Mouse (Mus musculus) bone marrow, adult 2 months (tissue): ENCODE data around the gene P2rx1. TPM values are rescaled to one million over a fixed set of nuclear protein-coding genes. Genes with fewer than 3 reads are reported as not detected.

Experiments
- H3K27ac ChIP-seq: fragments of 200-500 bp; 2 replicates; pipeline ENCODE4 v1.5.1; 2012; ENCODE audit warnings: low read depth, mild to moderate bottlenecking, control low read depth, inconsistent platforms, low read length; ENCODE audit not compliant: control insufficient read depth, poor library complexity, insufficient read depth
- H3K4me1 ChIP-seq: fragments of 200-500 bp; 2 replicates; pipeline ENCODE4 v1.6.1; 2011; ENCODE audit warnings: low read length; ENCODE audit not compliant: control insufficient read depth, insufficient read depth
- H3K4me3 ChIP-seq: fragments of 200-500 bp; replicated peaks from 2 replicates; pipeline ENCODE3; 2011; ENCODE audit warnings: mild to moderate bottlenecking, low read depth, low read length, control low read depth; ENCODE audit not compliant: control insufficient read depth
- CTCF ChIP-seq: fragments of 200-500 bp; IDR thresholded peaks from 2 replicates; pipeline ENCODE4 v1.5.1; 2011; ENCODE audit warnings: low read length, control low read depth; ENCODE audit not compliant: control insufficient read depth, insufficient read depth
- POLR2A ChIP-seq: fragments of 200-500 bp; IDR thresholded peaks from 2 replicates; pipeline ENCODE4 v1.6.1; 2011; ENCODE audit warnings: low read depth, mild to moderate bottlenecking, control low read depth, low read length, borderline replicate concordance; ENCODE audit not compliant: control insufficient read depth
- WGBS: fragments of 180-500 bp; shearing (Covaris S2); methylation state at CpG from one replicate; pipeline ENCODE4 v1.1.7; 2018; 5-methylcytosine and 5-hydroxymethylcytosine counted together
- polyA plus RNA-seq: library from polyadenylated mRNA; stranded (reverse); fragments of >200 nt; gene quantifications from 2 replicates; pipeline ENCODE4 v1.2.4, GENCODE M21; 2011; ENCODE audit warnings: low replicate concordance; ENCODE audit not compliant: missing spikeins, insufficient read depth, insufficient read length

Gene P2rx1
- polyA plus RNA-seq, 1 experiment, result 31.7 TPM

- Histone ChIP-seq H3K27ac (no peak overlapping the region), H3K4me3 (no peak overlapping the region), H3K4me1 (peaks cover 28% of the 10 kb centered on the region)
- no peak for TF ChIP-seq POLR2A
- TF ChIP-seq CTCF, result no peak
- WGBS, result 12% methylated on average over 2 of the region's 2 CpGs
These were observed 41.6 kb upstream of the P2rx1 start for GRCm38 (mm10) chr11:72957318-72957717.

DNA sequence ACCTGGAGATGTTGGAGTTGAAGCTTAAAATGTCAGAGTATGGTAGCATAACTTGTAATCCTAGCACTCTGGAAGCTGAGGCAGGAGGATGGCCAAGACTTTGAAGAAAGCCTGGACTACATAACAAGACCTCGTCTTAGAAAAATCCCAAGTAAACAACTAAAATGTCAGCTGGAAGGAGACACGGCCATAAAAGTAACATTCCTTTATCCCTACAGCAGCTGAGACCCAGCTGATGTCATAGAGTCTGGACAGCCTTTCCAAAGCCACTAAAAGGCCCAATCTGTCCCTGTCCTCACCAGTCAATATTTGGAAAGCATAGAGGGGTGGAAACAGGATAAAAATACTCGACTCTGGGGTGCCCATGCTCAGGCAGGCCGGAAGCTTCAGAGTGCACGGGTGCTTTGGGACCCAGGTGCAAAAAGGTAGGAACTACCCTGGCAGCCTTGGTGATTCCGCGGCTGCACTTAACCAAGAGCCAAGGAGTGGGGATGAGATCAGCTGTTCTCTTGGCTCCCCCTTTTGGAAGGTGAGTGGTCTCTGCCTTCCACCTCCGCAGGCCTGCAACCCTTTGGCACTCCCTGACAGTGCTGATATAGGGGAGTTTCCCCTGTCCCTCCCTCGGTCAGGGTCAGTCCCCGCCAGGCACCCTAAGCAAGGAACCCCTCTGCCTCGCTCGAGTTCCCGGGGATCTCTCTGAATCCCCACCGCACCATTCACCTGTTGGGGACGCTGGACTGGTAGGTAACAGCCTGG is 38.8 kb upstream of the P2rx1 start:
- H3K4me1 ChIP-seq, result peaks cover 17% of the 10 kb centered on the region
- H3K4me3 ChIP-seq, result peak overlapping the region; percentile 73
- H3K27ac ChIP-seq, result peak overlapping the region; percentile 98
- TF ChIP-seq CTCF (no peak), POLR2A (no peak)
- 29% methylated on average over 15 of the region's 15 CpGs for WGBS

DNA sequence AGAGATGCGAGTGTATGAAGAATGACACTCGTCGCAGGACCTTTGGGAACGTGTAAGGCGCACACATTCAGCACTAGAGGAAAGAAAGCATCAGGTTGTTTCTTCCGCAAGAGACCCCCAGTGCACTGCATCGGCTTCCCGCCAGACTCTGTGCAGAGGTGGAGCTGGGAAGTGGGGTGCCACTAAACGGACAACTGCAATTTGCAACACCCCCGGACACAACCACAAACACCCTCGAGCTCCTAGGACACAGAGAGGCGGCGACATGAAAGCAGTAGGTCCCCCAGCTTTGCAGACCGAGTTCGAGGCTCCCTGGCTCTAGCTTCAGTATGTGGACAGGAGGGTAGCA is 38.2 kb upstream of the P2rx1 start:
- peaks cover 12% of the 10 kb centered on the region for H3K4me1 ChIP-seq
- H3K4me3 ChIP-seq, result peak overlapping the region; percentile 73
- 3% methylated on average over 15 of the region's 15 CpGs for WGBS
- TF ChIP-seq CTCF (no peak), POLR2A (no peak)
- H3K27ac ChIP-seq, result peak overlapping the region; percentile 98

GRCm38 (mm10) chr11:72961072-72961980 is 37.6 kb upstream of the P2rx1 start, which contains the start of gene Atp2a3:
TSS of gene Atp2a3 (plus strand) at chr11:72961169.
- peak within 1 kb of the TSS; percentile 98 for H3K27ac ChIP-seq
- H3K4me1 ChIP-seq, result peaks cover 12% of the 10 kb centered on the region
- TF ChIP-seq POLR2A (peak; percentile 77; the same call in 1 of the 2 replicates), CTCF (no peak)
- WGBS, result under 1% methylated on average over 70 of the region's 70 CpGs
- H3K4me3 ChIP-seq, result peak within 1 kb of the TSS; percentile 97

DNA sequence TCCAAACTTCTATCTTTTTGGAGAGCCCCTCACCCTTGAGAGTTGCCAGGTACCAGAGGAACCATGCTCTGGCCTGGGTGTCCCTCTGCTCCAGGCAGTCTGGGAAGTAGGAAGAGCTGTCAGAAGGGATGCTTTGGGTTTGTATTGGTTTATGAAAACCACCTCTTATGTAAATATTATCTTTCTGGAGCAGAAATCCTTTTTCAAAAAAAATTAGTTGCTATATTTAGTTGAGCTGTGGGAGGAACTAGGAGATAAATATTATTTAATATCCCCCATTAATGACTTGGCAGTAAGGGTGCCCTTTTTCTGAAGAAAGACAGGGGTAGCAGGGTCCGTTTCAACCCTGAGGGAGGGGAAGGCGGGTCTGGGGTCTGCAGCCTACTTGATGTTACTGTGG is 36.5 kb upstream of the P2rx1 start:
- peak overlapping the region; percentile 47 for H3K4me3 ChIP-seq
- H3K27ac ChIP-seq, result peak overlapping the region; percentile 64

GRCm38 (mm10) chr11:72963058-72963788 is 35.7 kb upstream of the P2rx1 start:
- TF ChIP-seq POLR2A (no peak), CTCF (no peak)
- Histone ChIP-seq H3K4me1 (peaks cover 7% of the 10 kb centered on the region; the same call in 1 of the 2 replicates), H3K27ac (peak overlapping the region; percentile 81), H3K4me3 (peak overlapping the region; percentile 57)
- 8% methylated on average over 7 of the region's 7 CpGs for WGBS

More for the DNA sequence above, 36.5 kb upstream of the P2rx1 start:
- peaks cover 10% of the 10 kb centered on the region for H3K4me1 ChIP-seq
- TF ChIP-seq CTCF, result no peak
- WGBS, result 37% methylated on average over 2 of the region's 2 CpGs

- peak overlapping the region; percentile 81 for H3K27ac ChIP-seq
These were observed 35.1 kb upstream of the P2rx1 start for GRCm38 (mm10) chr11:72963789-72964294.

DNA sequence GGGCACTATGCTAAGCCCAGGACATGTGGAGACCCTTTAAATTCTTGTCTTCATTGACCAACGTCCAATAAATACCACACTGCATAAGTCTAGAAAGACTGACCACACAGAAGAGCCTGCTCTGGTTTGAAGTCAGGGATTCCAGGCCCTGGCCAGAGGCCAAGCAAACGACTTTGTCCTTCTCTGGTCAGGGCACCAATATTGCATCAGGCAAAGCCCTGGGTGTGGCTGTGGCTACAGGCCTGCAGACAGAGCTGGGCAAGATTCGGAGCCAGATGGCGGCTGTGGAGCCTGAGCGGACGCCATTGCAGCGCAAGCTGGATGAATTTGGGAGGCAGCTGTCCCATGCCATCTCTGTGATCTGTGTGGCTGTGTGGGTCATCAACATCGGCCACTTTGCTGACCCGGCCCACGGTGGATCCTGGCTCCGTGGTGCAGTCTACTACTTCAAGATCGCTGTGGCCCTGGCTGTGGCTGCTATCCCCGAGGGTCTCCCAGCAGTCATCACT is 23.9 kb upstream of the P2rx1 start:
- Histone ChIP-seq H3K4me3 (no peak overlapping the region), H3K27ac (no peak overlapping the region), H3K4me1 (no peaks in the 10 kb centered on the region)
- WGBS, result 81% methylated on average over 13 of the region's 13 CpGs
- no peak for TF ChIP-seq POLR2A
- no peak for TF ChIP-seq CTCF

More at GRCm38 (mm10) chr11:72963789-72964294, 35.1 kb upstream of the P2rx1 start:
- TF ChIP-seq POLR2A, result no peak
- TF ChIP-seq CTCF, result no peak
- Histone ChIP-seq H3K4me3 (peak overlapping the region; percentile 57), H3K4me1 (peaks cover 7% of the 10 kb centered on the region; the same call in 1 of the 2 replicates)
- 7% methylated on average over 3 of the region's 3 CpGs for WGBS
